Comparison of ENCODE assay signal across 8 mouse cellular contexts in the genomic region with DNA sequence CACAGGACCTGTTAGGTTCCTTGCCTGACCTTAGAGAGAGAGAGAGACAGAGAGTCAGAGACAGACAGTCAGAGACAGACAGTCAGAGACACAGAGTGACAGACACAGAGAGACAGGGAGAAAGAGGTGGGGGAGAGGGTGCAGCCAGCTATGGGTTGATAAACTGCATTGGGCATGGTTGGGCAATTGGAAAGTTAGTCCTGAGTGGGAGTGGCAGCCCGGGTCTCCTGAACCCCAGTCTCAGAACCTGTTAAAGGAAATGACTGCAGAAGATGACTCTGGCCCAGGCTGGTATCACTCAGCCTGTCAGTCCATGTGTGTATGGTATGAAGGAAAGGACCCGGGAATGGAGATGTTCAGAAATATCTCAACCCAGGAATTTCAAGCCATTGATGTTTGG. TPM values are rescaled to one million over a fixed set of nuclear protein-coding genes. Genes with fewer than 3 reads are reported as not detected.
DNase-seq lines count a peak whose midpoint lies in the region; ATAC-seq lines count a peak whose summit lies in the region.

No protein-coding gene starts in this region.

- H3K9me3 ChIP-seq in heart, embryonic 12.5 days (replicated peaks): no peaks in the 10 kb centered on the region
- H3K9me3 ChIP-seq in forebrain, embryonic 14.5 days (replicated peaks; ENCODE audit: control insufficient read depth, low read length): no peaks in the 10 kb centered on the region
- H3K9me3 ChIP-seq in liver, embryonic 15.5 days (replicated peaks): no peaks in the 10 kb centered on the region

- no peak for DNase-seq in heart, adult 9 months (ENCODE audit: low spot score in 2 of 2)
- peak; percentile 41 for DNase-seq in 3134 (ENCODE audit: extremely low read depth, insufficient read length, low spot score)
- no peak for DNase-seq in forebrain, embryonic 14.5 days (ENCODE audit: low spot score)
- no peak for DNase-seq in embryo, embryonic 10.5 days (ENCODE audit: low spot score)
- no peak for DNase-seq in adrenal gland, postnatal 25 days
- DNase-seq in urinary bladder, adult 18-20 months (ENCODE audit: low spot score in 2 of 2): no peak

- H3K36me3 ChIP-seq in heart, embryonic 12.5 days: peaks cover 12% of the 10 kb centered on the region
- no peaks in the 10 kb centered on the region for H3K36me3 ChIP-seq in forebrain, embryonic 14.5 days (ENCODE audit: control insufficient read depth, insufficient read depth, low read length)
- H3K36me3 ChIP-seq in liver, embryonic 15.5 days (replicated peaks): no peaks in the 10 kb centered on the region; the same call in 1 of the 2 replicates

- no peak for ATAC-seq in heart, embryonic 12.5 days (ENCODE audit: insufficient number of reproducible peaks, low FRiP score)
- ATAC-seq in forebrain, embryonic 14.5 days: no peak
- no peak for ATAC-seq in liver, embryonic 15.5 days (ENCODE audit: insufficient read depth)

- H3K4me2 ChIP-seq in heart, embryonic 12.5 days: peak overlapping the region; percentile 94
- H3K4me2 ChIP-seq in forebrain, embryonic 14.5 days (ENCODE audit: low read length): peak overlapping the region; percentile 93
- H3K4me2 ChIP-seq in liver, embryonic 15.5 days: peak overlapping the region; percentile 66

- H3K27me3 ChIP-seq in heart, embryonic 12.5 days (replicated peaks): 0 out of 2 replicates have a peak, but pooled peaks cover 2% of the 10 kb centered on the region
- H3K27me3 ChIP-seq in forebrain, embryonic 14.5 days (replicated peaks; ENCODE audit: control insufficient read depth, insufficient read depth, low read length): no peaks in the 10 kb centered on the region
- peaks cover 40% of the 10 kb centered on the region for H3K27me3 ChIP-seq in liver, embryonic 15.5 days

- H3K9ac ChIP-seq in heart, embryonic 12.5 days: 0 out of 2 replicates have a peak overlapping the region, but pooled peaks have one; percentile 3
- H3K9ac ChIP-seq in forebrain, embryonic 14.5 days (ENCODE audit: low read length): peak overlapping the region; percentile 82; the same call in 1 of the 2 replicates
- H3K9ac ChIP-seq in liver, embryonic 15.5 days: no peak overlapping the region

- peaks cover 30% of the 10 kb centered on the region for H3K4me1 ChIP-seq in heart, embryonic 12.5 days (replicated peaks)
- peaks cover 26% of the 10 kb centered on the region for H3K4me1 ChIP-seq in forebrain, embryonic 14.5 days (ENCODE audit: control insufficient read depth, insufficient read depth, low read length)
- peaks cover 24% of the 10 kb centered on the region; the same call in 1 of the 2 replicates for H3K4me1 ChIP-seq in liver, embryonic 15.5 days (replicated peaks)

- no peak overlapping the region for H3K27ac ChIP-seq in heart, embryonic 12.5 days (ENCODE audit: poor library complexity, severe bottlenecking)
- peak overlapping the region; percentile 46 for H3K27ac ChIP-seq in forebrain, embryonic 14.5 days (ENCODE audit: low read depth, low read length)
- H3K27ac ChIP-seq in liver, embryonic 15.5 days (replicated peaks): no peak overlapping the region

- H3K4me3 ChIP-seq in heart, embryonic 12.5 days: peak overlapping the region; percentile 90
- H3K4me3 ChIP-seq in forebrain, embryonic 14.5 days (ENCODE audit: low read depth, low read length): no peak overlapping the region
- peak overlapping the region; percentile 64; the same call in 1 of the 2 replicates for H3K4me3 ChIP-seq in liver, embryonic 15.5 days (replicated peaks)

- 49% methylated on average over 2 of the region's 2 CpGs for WGBS in heart, embryonic 12.5 days
- 77% methylated on average over 2 of the region's 2 CpGs for WGBS in forebrain, embryonic 14.5 days
- 37% methylated on average over 2 of the region's 2 CpGs for WGBS in liver, embryonic 15.5 days (ENCODE audit: insufficient replicate concordance)

RNA-seq across cellular contexts. Expression of gene Csf1, which starts 2.1 kb away (rescaled TPM):
- polyA plus RNA-seq in heart, embryonic 12.5 days (2016; fragmentation: Nextera tagmentation; extraction: Ambion mirVana): 12.7 and 12.8 TPM in 2 replicates
- polyA plus RNA-seq in forebrain, embryonic 14.5 days (2014; fragmentation: Nextera tagmentation; extraction: Ambion mirVana): 6.5 and 7.0 TPM in 2 replicates
- 6.3 and 6.7 TPM in 2 replicates for polyA plus RNA-seq in liver, embryonic 15.5 days (2015; fragmentation: Nextera tagmentation; extraction: Ambion mirVana)
- 14.7 and 15.1 TPM in 2 replicates for total RNA-seq in adrenal gland, postnatal 25 days (2021)
